Mouse (Mus musculus) forebrain, embryonic 16.5 days (tissue): ENCODE measurements around the gene Snx27. TPM values are rescaled to one million over a fixed set of nuclear protein-coding genes. Genes with fewer than 3 reads are reported as not detected.

ENCODE experiments used
- ATAC-seq: fragments of 200-750 bp; cut with Nextera tagmentation; 2 replicates; pipeline ENCODE4 v1.8.0; 2017; ENCODE audit warnings: mild to moderate bottlenecking, moderate library complexity
- H3K27ac ChIP-seq: fragments of 300-500 bp; sonication (generic); 2 replicates; pipeline ENCODE4 v1.5.1; 2014; ENCODE audit warnings: low read length, control low read depth
- H3K27me3 ChIP-seq: fragments of 300-500 bp; sonication (generic); replicated peaks from 2 replicates; pipeline ENCODE4 v1.6.1; 2014; ENCODE audit warnings: low read length; ENCODE audit not compliant: control insufficient read depth, insufficient read depth
- H3K36me3 ChIP-seq: fragments of 300-500 bp; sonication (generic); 2 replicates; pipeline ENCODE4 v1.6.1; 2014; ENCODE audit not compliant: control insufficient read depth, insufficient read depth
- H3K4me1 ChIP-seq: fragments of 300-500 bp; sonication (generic); replicated peaks from 2 replicates; pipeline ENCODE4 v1.6.1; 2014; ENCODE audit warnings: low read length; ENCODE audit not compliant: control insufficient read depth, insufficient read depth
- H3K4me2 ChIP-seq: fragments of 300-500 bp; sonication (generic); 2 replicates; pipeline ENCODE4 v1.6.1; 2014; ENCODE audit warnings: mild to moderate bottlenecking, low read length, control low read depth
- H3K4me3 ChIP-seq: fragments of 300-500 bp; sonication (generic); replicated peaks from 2 replicates; pipeline ENCODE4 v1.5.1; 2014; ENCODE audit warnings: mild to moderate bottlenecking, low read length, control low read depth
- H3K9ac ChIP-seq: fragments of 300-500 bp; sonication (generic); replicated peaks from 2 replicates; pipeline ENCODE4 v1.6.1; 2014; ENCODE audit warnings: low read depth, low read length, control low read depth
- H3K9me3 ChIP-seq: fragments of 300-500 bp; sonication (generic); 2 replicates; pipeline ENCODE4 v1.6.1; 2016; ENCODE audit warnings: low read length; ENCODE audit not compliant: control insufficient read depth
- WGBS: fragments of 180-500 bp; shearing (Covaris S2); extraction: QIAGEN DNeasy Blood & Tissue Kit; methylation state at CpG from one replicate; pipeline ENCODE4 v1.1.7; 2014; 5-methylcytosine and 5-hydroxymethylcytosine counted together
- polyA plus RNA-seq: library from polyadenylated mRNA; unstranded; fragments of >200 nt; fragmentation: Nextera tagmentation; extraction: Ambion mirVana; gene quantifications from 2 replicates; pipeline ENCODE4 v1.2.1, GENCODE M21; 2015

The Snx27 gene
- 85.2 and 92.5 TPM in 2 replicates for polyA plus RNA-seq

DNA sequence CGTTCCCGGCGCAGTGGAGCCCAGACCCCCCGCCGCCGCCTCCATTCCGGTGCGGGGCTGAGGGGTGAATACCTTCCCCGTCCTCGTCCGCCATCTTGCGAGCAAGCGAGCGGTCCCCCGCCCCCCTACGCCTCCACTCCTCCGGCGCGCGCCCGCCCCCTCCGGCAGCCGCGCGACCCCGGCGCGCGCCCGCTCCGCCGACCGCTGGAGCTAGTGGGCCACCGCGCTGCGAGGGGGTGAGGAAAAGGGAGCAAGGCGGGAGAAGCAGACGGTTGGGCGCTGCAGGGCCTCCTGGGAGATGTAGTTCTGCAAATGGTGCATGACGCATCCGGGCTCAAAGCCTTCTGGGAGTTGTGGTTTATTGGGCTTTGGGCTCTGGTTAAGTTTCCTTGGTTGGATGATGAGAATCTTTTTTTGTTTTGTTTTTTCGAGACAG is at the start of gene Snx27:
Gene Snx27, minus strand, starts transcription at position 261 of the 436 bp plus-strand sequence.
- Histone ChIP-seq H3K4me3 (peak within 1 kb of the TSS; percentile 78), H3K9ac (peak within 1 kb of the TSS; percentile 97), H3K36me3 (no peaks in the 10 kb centered on the region), H3K4me2 (peak within 1 kb of the TSS; percentile 76), H3K4me1 (peaks cover 25% of the 10 kb centered on the region), H3K27me3 (no peaks in the 10 kb centered on the region), H3K27ac (peak within 1 kb of the TSS; percentile 93), H3K9me3 (no peaks in the 10 kb centered on the region)
- peak; percentile 99 for ATAC-seq
- WGBS = under 1% methylated on average over 32 of the region's 42 CpGs

DNA sequence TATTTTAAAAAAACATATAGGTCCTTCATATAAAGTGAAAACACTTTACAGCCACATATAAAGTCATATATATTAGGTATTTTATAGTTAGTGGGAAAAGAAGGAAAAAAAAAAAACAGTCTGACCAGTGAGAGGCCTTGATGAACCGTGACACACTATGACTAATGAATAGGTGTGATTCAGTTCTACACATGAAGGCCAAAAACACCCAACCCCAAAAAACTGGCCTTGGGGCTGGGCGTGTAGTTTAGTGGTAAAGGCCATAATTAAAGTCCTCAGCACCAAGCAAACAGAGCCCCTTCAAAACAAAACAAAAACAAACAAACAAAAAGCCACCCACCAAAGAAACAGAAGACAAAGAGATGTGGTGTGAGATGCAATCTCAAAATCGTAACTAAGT is 47.4 kb upstream of the Snx27 start:
- no peaks in the 10 kb centered on the region for H3K36me3 ChIP-seq
- H3K27ac ChIP-seq = no peak overlapping the region
- no peak overlapping the region for H3K9ac ChIP-seq
- 73% methylated on average over 3 of the region's 3 CpGs for WGBS
- no peaks in the 10 kb centered on the region for H3K4me1 ChIP-seq
- H3K4me3 ChIP-seq = no peak overlapping the region
- no peak overlapping the region for H3K4me2 ChIP-seq
- no peak for ATAC-seq
- no peaks in the 10 kb centered on the region for H3K27me3 ChIP-seq
- H3K9me3 ChIP-seq = no peaks in the 10 kb centered on the region

DNA sequence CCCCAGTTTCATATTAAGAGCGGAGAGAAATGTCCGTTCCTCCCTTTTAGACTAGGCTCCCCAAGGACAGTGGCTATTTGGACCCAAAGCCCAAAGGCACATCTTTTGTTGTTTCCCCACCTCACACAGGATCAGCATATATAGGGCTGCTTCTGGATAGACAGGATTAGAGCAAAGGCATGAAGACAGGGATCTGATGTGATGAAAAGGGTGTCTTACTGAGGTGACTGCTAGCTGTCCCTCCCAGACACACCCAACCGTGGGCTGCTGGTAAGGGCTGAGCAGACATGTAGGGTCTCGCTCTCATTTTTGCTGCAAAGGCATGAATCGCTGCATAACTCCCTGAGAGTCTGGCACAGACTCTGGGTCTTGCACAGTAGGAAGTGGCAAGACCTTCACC is 46.2 kb upstream of the Snx27 start:
- no peaks in the 10 kb centered on the region for H3K36me3 ChIP-seq
- H3K9me3 ChIP-seq = no peaks in the 10 kb centered on the region
- no peak overlapping the region for H3K4me3 ChIP-seq
- WGBS = 89% methylated on average over 5 of the region's 5 CpGs
- ATAC-seq = no peak
- H3K4me1 ChIP-seq = no peaks in the 10 kb centered on the region
- H3K9ac ChIP-seq = no peak overlapping the region
- no peak overlapping the region for H3K4me2 ChIP-seq
- no peaks in the 10 kb centered on the region for H3K27me3 ChIP-seq
- H3K27ac ChIP-seq = no peak overlapping the region

- no peak for ATAC-seq
- H3K27me3 ChIP-seq = no peaks in the 10 kb centered on the region
- H3K36me3 ChIP-seq = no peaks in the 10 kb centered on the region
- H3K4me1 ChIP-seq = no peaks in the 10 kb centered on the region
- H3K4me3 ChIP-seq = no peak overlapping the region
- H3K9me3 ChIP-seq = no peaks in the 10 kb centered on the region
- no peak overlapping the region for H3K9ac ChIP-seq
- WGBS = 89% methylated on average over 4 of the region's 4 CpGs
- no peak overlapping the region for H3K4me2 ChIP-seq
- no peak overlapping the region for H3K27ac ChIP-seq
These were observed 41.8 kb upstream of the Snx27 start for GRCm38 (mm10) chr3:94624281-94624680.

GRCm38 (mm10) chr3:94622550-94622949 is 40.0 kb upstream of the Snx27 start:
- Histone ChIP-seq H3K9me3 (no peaks in the 10 kb centered on the region), H3K4me2 (no peak overlapping the region), H3K9ac (no peak overlapping the region), H3K27me3 (no peaks in the 10 kb centered on the region), H3K4me3 (no peak overlapping the region), H3K4me1 (no peaks in the 10 kb centered on the region), H3K27ac (no peak overlapping the region), H3K36me3 (no peaks in the 10 kb centered on the region)
- 95% methylated on average over 10 of the region's 10 CpGs for WGBS
- ATAC-seq = no peak

- 78% methylated on average over 11 of the region's 11 CpGs for WGBS
- no peak for ATAC-seq
- H3K4me3 ChIP-seq = no peak overlapping the region
- H3K9ac ChIP-seq = no peak overlapping the region
- no peaks in the 10 kb centered on the region for H3K27me3 ChIP-seq
- H3K4me2 ChIP-seq = no peak overlapping the region
- no peaks in the 10 kb centered on the region for H3K4me1 ChIP-seq
- no peaks in the 10 kb centered on the region for H3K9me3 ChIP-seq
- H3K36me3 ChIP-seq = no peaks in the 10 kb centered on the region
- H3K27ac ChIP-seq = no peak overlapping the region
These were observed 39.4 kb upstream of the Snx27 start for GRCm38 (mm10) chr3:94621740-94622507.

GRCm38 (mm10) chr3:94616717-94617116 is 34.2 kb upstream of the Snx27 start:
- ATAC-seq = no peak
- no peak overlapping the region for H3K27ac ChIP-seq

GRCm38 (mm10) chr3:94613258-94613878 is 30.9 kb upstream of the Snx27 start:
- H3K36me3 ChIP-seq = no peaks in the 10 kb centered on the region

More at GRCm38 (mm10) chr3:94616717-94617116, 34.2 kb upstream of the Snx27 start:
- Histone ChIP-seq H3K27me3 (no peaks in the 10 kb centered on the region), H3K4me2 (no peak overlapping the region), H3K9ac (no peak overlapping the region), H3K4me1 (peaks cover 2% of the 10 kb centered on the region; the same call in 1 of the 2 replicates), H3K36me3 (no peaks in the 10 kb centered on the region), H3K9me3 (no peaks in the 10 kb centered on the region), H3K4me3 (no peak overlapping the region)
- 58% methylated on average over 4 of the region's 4 CpGs for WGBS

DNA sequence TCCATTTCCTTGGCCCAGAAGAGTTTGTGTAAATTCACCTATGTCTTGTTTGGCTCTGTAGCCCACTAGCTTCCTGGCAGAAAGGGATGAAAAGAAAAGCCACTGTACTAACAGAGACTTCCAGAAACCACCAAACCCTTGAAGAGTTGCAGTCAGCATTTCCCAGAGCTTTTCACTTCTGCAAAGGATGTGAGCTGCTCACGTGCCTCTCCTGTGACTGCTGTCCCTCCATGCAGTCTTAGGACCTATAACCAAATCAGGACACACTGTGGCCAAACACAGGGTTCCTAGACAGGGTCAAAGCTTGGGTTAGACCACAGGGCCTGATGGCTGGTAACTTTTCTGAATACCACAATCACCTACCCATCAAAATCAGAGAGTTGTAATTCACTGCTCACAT is 29.8 kb upstream of the Snx27 start:
- Histone ChIP-seq H3K36me3 (no peaks in the 10 kb centered on the region), H3K9me3 (no peaks in the 10 kb centered on the region), H3K27ac (no peak overlapping the region), H3K27me3 (no peaks in the 10 kb centered on the region), H3K4me1 (peaks cover 3% of the 10 kb centered on the region; the same call in 1 of the 2 replicates), H3K9ac (no peak overlapping the region), H3K4me2 (no peak overlapping the region), H3K4me3 (no peak overlapping the region)
- 81% methylated on average over 1 of the region's 1 CpGs for WGBS
- ATAC-seq = no peak

More at GRCm38 (mm10) chr3:94613258-94613878, 30.9 kb upstream of the Snx27 start:
- whole genome bisulfite sequencing = 70% methylated on average over 7 of the region's 7 CpGs
- Histone ChIP-seq H3K27me3 (no peaks in the 10 kb centered on the region), H3K27ac (no peak overlapping the region), H3K4me2 (no peak overlapping the region), H3K4me1 (peaks cover 3% of the 10 kb centered on the region; the same call in 1 of the 2 replicates), H3K4me3 (no peak overlapping the region), H3K9ac (no peak overlapping the region), H3K9me3 (no peaks in the 10 kb centered on the region)
- no peak for ATAC-seq
